In the genomic region with DNA sequence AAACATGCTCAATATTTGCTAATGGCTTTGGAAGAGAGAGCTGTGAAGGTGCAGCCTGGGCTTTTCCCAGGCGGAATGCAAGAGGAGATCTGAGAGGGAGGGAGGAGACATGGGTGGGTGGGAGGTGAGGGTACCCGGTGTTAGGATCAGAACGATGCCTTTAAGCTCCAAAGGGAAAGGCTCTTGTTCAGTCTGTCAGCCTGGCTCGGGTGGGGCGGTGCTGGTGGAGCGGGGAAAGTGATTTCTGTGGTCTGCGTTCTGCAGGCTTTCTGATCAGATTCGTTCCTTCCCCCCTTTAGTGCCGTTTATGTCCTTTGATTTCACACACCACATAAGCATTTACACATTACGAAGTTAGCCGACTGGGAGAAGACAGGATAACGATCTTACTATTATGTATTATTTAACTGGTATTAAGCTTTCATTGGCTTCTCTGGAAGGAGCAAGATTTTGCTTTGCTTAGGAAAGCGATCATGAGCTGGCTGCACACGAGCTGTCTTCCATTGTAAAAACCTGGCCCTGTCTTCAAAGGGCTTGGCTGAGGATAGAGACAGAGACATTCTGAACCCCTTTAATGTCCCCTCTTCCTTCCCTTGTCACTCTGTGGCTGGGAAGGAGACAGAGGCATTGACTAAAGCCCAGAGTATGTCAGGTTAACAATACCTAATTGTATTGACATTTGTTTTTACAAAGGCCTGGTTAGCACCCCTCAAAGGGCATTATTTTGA, we compare ENCODE assay signal across 10 mouse cellular contexts. TPM values are rescaled to one million over a fixed set of nuclear protein-coding genes. Genes with fewer than 3 reads are reported as not detected.
DNase-seq lines count a peak whose midpoint lies in the region; ATAC-seq lines count a peak whose summit lies in the region.
"Had no signal": no experiment of that assay in that cellular context is flagged by ENCODE, and none has a peak within 500 bp of the region (broad histone marks: within the 10 kb centered on the region; RNA-seq: fewer than 3 reads in every experiment).

No protein-coding gene starts in this region.

- no peak for DNase-seq in heart, postnatal 4 days
- peak; percentile 10 for DNase-seq in embryonic facial prominence, embryonic 11.5 days (ENCODE audit: low spot score)
- DNase-seq in hindbrain, embryonic 14.5 days (ENCODE audit: low spot score): no peak
- no peak for DNase-seq in thymus, postnatal 0 days (ENCODE audit: low spot score)
- no peak for DNase-seq in layer of hippocampus, postnatal 10 days (ENCODE audit: low spot score in 2 of 2)

- H3K4me3 ChIP-seq in heart, embryonic 12.5 days: no peak overlapping the region
- H3K4me3 ChIP-seq in embryonic facial prominence, embryonic 11.5 days (ENCODE audit: low read depth, low read length): no peak overlapping the region
- peak overlapping the region; percentile 8; the same call in 1 of the 2 replicates for H3K4me3 ChIP-seq in hindbrain, embryonic 14.5 days (replicated peaks; ENCODE audit: low read length)
- peak overlapping the region; percentile 10; the same call in 1 of the 2 replicates for H3K4me3 ChIP-seq in midbrain, embryonic 15.5 days
- no peak overlapping the region for H3K4me3 ChIP-seq in liver, embryonic 12.5 days
- H3K4me3 ChIP-seq: erythroblast, embryonic 14.5 days had no signal

- H3K36me3 ChIP-seq in heart, embryonic 12.5 days: no peaks in the 10 kb centered on the region
- no peaks in the 10 kb centered on the region for H3K36me3 ChIP-seq in embryonic facial prominence, embryonic 11.5 days (replicated peaks; ENCODE audit: control insufficient read depth, insufficient read depth, low read depth, low read length)
- no peaks in the 10 kb centered on the region for H3K36me3 ChIP-seq in hindbrain, embryonic 14.5 days (replicated peaks; ENCODE audit: control insufficient read depth, insufficient read depth)
- H3K36me3 ChIP-seq in midbrain, embryonic 15.5 days (replicated peaks): no peaks in the 10 kb centered on the region
- no peaks in the 10 kb centered on the region for H3K36me3 ChIP-seq in liver, embryonic 12.5 days

- H3K4me1 ChIP-seq in heart, embryonic 12.5 days (replicated peaks): no peaks in the 10 kb centered on the region
- H3K4me1 ChIP-seq in embryonic facial prominence, embryonic 11.5 days (ENCODE audit: control insufficient read depth, insufficient read depth, low read length): no peaks in the 10 kb centered on the region
- peaks cover 24% of the 10 kb centered on the region for H3K4me1 ChIP-seq in hindbrain, embryonic 14.5 days (replicated peaks; ENCODE audit: control insufficient read depth, insufficient read depth, low read length)
- H3K4me1 ChIP-seq in midbrain, embryonic 15.5 days: peaks cover 23% of the 10 kb centered on the region
- no peaks in the 10 kb centered on the region for H3K4me1 ChIP-seq in liver, embryonic 12.5 days

- 19% methylated on average over 14 of the region's 14 CpGs for WGBS in heart, embryonic 12.5 days
- 9% methylated on average over 14 of the region's 14 CpGs for WGBS in embryonic facial prominence, embryonic 11.5 days
- WGBS in hindbrain, embryonic 14.5 days: 6% methylated on average over 14 of the region's 14 CpGs
- 2% methylated on average over 14 of the region's 14 CpGs for WGBS in midbrain, embryonic 15.5 days
- WGBS in liver, embryonic 12.5 days (ENCODE audit: insufficient replicate concordance): 16% methylated on average over 14 of the region's 14 CpGs

- no peak overlapping the region for H3K9ac ChIP-seq in heart, embryonic 12.5 days
- H3K9ac ChIP-seq in embryonic facial prominence, embryonic 11.5 days (replicated peaks; ENCODE audit: low read length): no peak overlapping the region
- H3K9ac ChIP-seq in hindbrain, embryonic 14.5 days: peak overlapping the region; percentile 51
- no peak overlapping the region for H3K9ac ChIP-seq in midbrain, embryonic 15.5 days
- no peak overlapping the region for H3K9ac ChIP-seq in liver, embryonic 12.5 days

- no peak overlapping the region for H3K27ac ChIP-seq in heart, embryonic 12.5 days (ENCODE audit: poor library complexity, severe bottlenecking)
- no peak overlapping the region for H3K27ac ChIP-seq in embryonic facial prominence, embryonic 11.5 days (replicated peaks; ENCODE audit: low read depth, low read length)
- peak overlapping the region; percentile 58 for H3K27ac ChIP-seq in hindbrain, embryonic 14.5 days
- peak overlapping the region; percentile 64 for H3K27ac ChIP-seq in midbrain, embryonic 15.5 days
- no peak overlapping the region for H3K27ac ChIP-seq in liver, embryonic 12.5 days
- H3K27ac ChIP-seq: macrophage had no signal

- H3K4me2 ChIP-seq in heart, embryonic 12.5 days: peak overlapping the region; percentile 16; the same call in 1 of the 2 replicates
- H3K4me2 ChIP-seq in embryonic facial prominence, embryonic 11.5 days (ENCODE audit: low read depth, low read length): no peak overlapping the region
- peak overlapping the region; percentile 47 for H3K4me2 ChIP-seq in hindbrain, embryonic 14.5 days (replicated peaks)
- H3K4me2 ChIP-seq in midbrain, embryonic 15.5 days: peak overlapping the region; percentile 39
- H3K4me2 ChIP-seq in liver, embryonic 12.5 days: no peak overlapping the region

- no peaks in the 10 kb centered on the region for H3K9me3 ChIP-seq in heart, embryonic 12.5 days (replicated peaks)
- H3K9me3 ChIP-seq in embryonic facial prominence, embryonic 11.5 days (replicated peaks; ENCODE audit: control insufficient read depth, low read length): no peaks in the 10 kb centered on the region
- no peaks in the 10 kb centered on the region for H3K9me3 ChIP-seq in hindbrain, embryonic 14.5 days (ENCODE audit: control insufficient read depth, low read length)
- H3K9me3 ChIP-seq in midbrain, embryonic 15.5 days: no peaks in the 10 kb centered on the region
- H3K9me3 ChIP-seq in liver, embryonic 12.5 days (replicated peaks): no peaks in the 10 kb centered on the region

- H3K27me3 ChIP-seq in heart, embryonic 12.5 days (replicated peaks): peaks cover 3% of the 10 kb centered on the region; the same call in 1 of the 2 replicates
- H3K27me3 ChIP-seq in embryonic facial prominence, embryonic 11.5 days (ENCODE audit: control insufficient read depth, insufficient read depth, low read length): no peaks in the 10 kb centered on the region
- no peaks in the 10 kb centered on the region for H3K27me3 ChIP-seq in hindbrain, embryonic 14.5 days (ENCODE audit: control insufficient read depth, insufficient read depth, low read length)
- H3K27me3 ChIP-seq in midbrain, embryonic 15.5 days (replicated peaks): no peaks in the 10 kb centered on the region
- H3K27me3 ChIP-seq in liver, embryonic 12.5 days (replicated peaks): peaks cover 17% of the 10 kb centered on the region

- ATAC-seq in heart, embryonic 12.5 days (ENCODE audit: insufficient number of reproducible peaks, low FRiP score): no peak
- no peak for ATAC-seq in embryonic facial prominence, embryonic 11.5 days (replicated peaks; ENCODE audit: insufficient number of reproducible peaks, low FRiP score, low TSS enrichment, low read depth)
- peak; percentile 44; the same call in 1 of the 2 replicates for ATAC-seq in hindbrain, embryonic 14.5 days (ENCODE audit: low FRiP score)
- peak; percentile 78 for ATAC-seq in midbrain, embryonic 15.5 days (replicated peaks)
- ATAC-seq in liver, embryonic 12.5 days: no peak

RNA-seq across cellular contexts. Expression of a gene that starts 19.7 kb away (rescaled TPM):
- polyA plus RNA-seq in heart, embryonic 12.5 days (2016; fragmentation: Nextera tagmentation; extraction: Ambion mirVana): 20.2 and 23.0 TPM in 2 replicates
- total RNA-seq in heart, postnatal 4 days (2021): 1 to 10 TPM; 9.8 to 9.9 TPM
- 46.2 and 47.6 TPM in 2 replicates for polyA plus RNA-seq in embryonic facial prominence, embryonic 11.5 days (2014; fragmentation: Nextera tagmentation; extraction: Ambion mirVana)
- 28.4 and 29.4 TPM in 2 replicates for polyA plus RNA-seq in hindbrain, embryonic 14.5 days (2014; fragmentation: Nextera tagmentation; extraction: Ambion mirVana)
- 29.6 and 31.2 TPM in 2 replicates for polyA plus RNA-seq in midbrain, embryonic 15.5 days (2015; fragmentation: Nextera tagmentation; extraction: Ambion mirVana)
- 10.3 and 13.6 TPM in 2 replicates for polyA plus RNA-seq in thymus, postnatal 0 days (2015; fragmentation: Nextera tagmentation; extraction: Ambion mirVana)
- 10 to 100 TPM; 15.4 to 15.5 TPM for total RNA-seq in layer of hippocampus, postnatal 10 days (2021)
- polyA plus RNA-seq in liver, embryonic 12.5 days (2016; fragmentation: Nextera tagmentation; extraction: Ambion mirVana): 7.6 and 8.2 TPM in 2 replicates
- polyA plus RNA-seq: erythroblast, embryonic 14.5 days had no signal

Comparison
In these comparisons a context has a peak if more than half of its experiments do, and no peak if none do; other contexts are left out.
1. ATAC-seq: peak in hindbrain, embryonic 14.5 days (single experiment) and midbrain, embryonic 15.5 days (single experiment); none in heart, embryonic 12.5 days (single experiment), embryonic facial prominence, embryonic 11.5 days (single experiment) and liver, embryonic 12.5 days (single experiment).
2. H3K27ac ChIP-seq: peak in hindbrain, embryonic 14.5 days (single experiment) and midbrain, embryonic 15.5 days (single experiment); none in heart, embryonic 12.5 days (single experiment), embryonic facial prominence, embryonic 11.5 days (single experiment) and liver, embryonic 12.5 days (single experiment).
3. H3K4me2 ChIP-seq: peak in heart, embryonic 12.5 days (single experiment), hindbrain, embryonic 14.5 days (single experiment) and midbrain, embryonic 15.5 days (single experiment); none in embryonic facial prominence, embryonic 11.5 days (single experiment) and liver, embryonic 12.5 days (single experiment).
4. H3K4me3 ChIP-seq: peak in hindbrain, embryonic 14.5 days (single experiment) and midbrain, embryonic 15.5 days (single experiment); none in heart, embryonic 12.5 days (single experiment), embryonic facial prominence, embryonic 11.5 days (single experiment) and liver, embryonic 12.5 days (single experiment).